23 mouse cellular contexts compared by ENCODE assay signal in genomic region chr17:28052293-28052863, GRCm38 (mm10). TPM values are rescaled to one million over a fixed set of nuclear protein-coding genes. Genes with fewer than 3 reads are reported as not detected.
DNase-seq lines count a peak whose midpoint lies in the region; ATAC-seq and TF ChIP-seq lines count a peak whose summit lies in the region.
"Had no signal": no experiment of that assay in that cellular context is flagged by ENCODE, and none has a peak within 500 bp of the region (broad histone marks: within the 10 kb centered on the region; RNA-seq: fewer than 3 reads in every experiment).

No protein-coding gene starts in this region.

- no peaks in the 10 kb centered on the region for H3K9me3 ChIP-seq in kidney, embryonic 15.5 days (replicated peaks)
- H3K9me3 ChIP-seq in limb, embryonic 10.5 days (replicated peaks) = no peaks in the 10 kb centered on the region
- H3K9me3 ChIP-seq: forebrain, embryonic 15.5 days; liver, embryonic 12.5 days had no signal

- no peak for TF ChIP-seq POLR2A in kidney, adult 2 months (IDR thresholded peaks at IDR 0.05; ENCODE audit: low read depth, low read length)

- peaks cover 10% of the 10 kb centered on the region for H3K4me1 ChIP-seq in kidney, embryonic 15.5 days
- H3K4me1 ChIP-seq in kidney, adult 2 months (ENCODE audit: control insufficient read depth, insufficient read depth, low read length) = no peaks in the 10 kb centered on the region
- H3K4me1 ChIP-seq in limb, embryonic 10.5 days = no peaks in the 10 kb centered on the region
- H3K4me1 ChIP-seq: forebrain, embryonic 15.5 days; liver, embryonic 12.5 days had no signal

- no peak overlapping the region for H3K4me3 ChIP-seq in kidney, embryonic 15.5 days (replicated peaks)
- H3K4me3 ChIP-seq in kidney, adult 2 months (ENCODE audit: insufficient read depth, low read depth, low read length) = no peak overlapping the region
- no peak overlapping the region for H3K4me3 ChIP-seq in limb, embryonic 10.5 days
- H3K4me3 ChIP-seq: forebrain, embryonic 15.5 days; left cerebral cortex, adult 2 months; liver, embryonic 12.5 days had no signal

- no peak for TF ChIP-seq CTCF in kidney, adult 2 months (conservative IDR thresholded peaks at IDR 0.05; ENCODE audit: insufficient read depth, insufficient read length, low read depth, low read length)

- peaks cover 59% of the 10 kb centered on the region for H3K36me3 ChIP-seq in kidney, embryonic 15.5 days
- H3K36me3 ChIP-seq in kidney, adult 2 months (ENCODE audit: control insufficient read depth, insufficient read depth, low read length) = no peaks in the 10 kb centered on the region; the same call in 1 of the 2 replicates
- peaks cover 61% of the 10 kb centered on the region for H3K36me3 ChIP-seq in limb, embryonic 10.5 days

- 62% methylated on average over 21 of the region's 21 CpGs for WGBS in kidney, embryonic 15.5 days
- 70% methylated on average over 21 of the region's 21 CpGs for WGBS in kidney, adult 2 months
- 82% methylated on average over 21 of the region's 21 CpGs for WGBS in limb, embryonic 10.5 days

- DNase-seq in cerebellum, adult 9-10 months = peak; percentile 54
- no peak for DNase-seq in kidney, adult 2 months
- DNase-seq in cerebellum, adult 9-11 months = peak; percentile 62
- no peak for DNase-seq in limb, embryonic 10.5 days (ENCODE audit: low spot score)
- DNase-seq in frontal cortex, postnatal 36 days (ENCODE audit: low spot score in 2 of 2) = no peak
- DNase-seq: adrenal gland, postnatal 25 days; heart, postnatal 14 days; kidney, adult 9 months; lung, embryonic 14.5 days; midbrain, embryonic 14.5 days; retina, postnatal 1 day; right cerebral cortex, postnatal 4 days; thymus, adult 2 months had no signal

- ATAC-seq in cerebellum, adult (ENCODE audit: insufficient number of reproducible peaks, low FRiP score, low TSS enrichment) = no peak
- ATAC-seq in kidney, embryonic 15.5 days (replicated peaks; ENCODE audit: low FRiP score) = peak; percentile 41; the same call in 1 of the 2 replicates
- no peak for ATAC-seq in megakaryocyte-erythroid progenitor cell, adult 5-6 weeks (replicated peaks; ENCODE audit: low FRiP score, low TSS enrichment, poor library complexity, severe bottlenecking)
- ATAC-seq: activated CD4-positive, CD25-positive, alpha-beta regulatory T cell, adult 4 months; forebrain, embryonic 15.5 days; hindbrain, embryonic 16.5 days; liver, embryonic 12.5 days had no signal

- H3K4me2 ChIP-seq in kidney, embryonic 15.5 days = no peak overlapping the region
- H3K4me2 ChIP-seq: forebrain, embryonic 15.5 days; heart, embryonic 11.5 days; liver, embryonic 12.5 days; lung, embryonic 14.5 days had no signal

- H3K27ac ChIP-seq in kidney, embryonic 15.5 days = peak overlapping the region; percentile 37; the same call in 1 of the 2 replicates
- H3K27ac ChIP-seq in kidney, adult 2 months (ENCODE audit: insufficient read depth, low read depth, low read length) = no peak overlapping the region
- peak overlapping the region; percentile 26; the same call in 1 of the 2 replicates for H3K27ac ChIP-seq in limb, embryonic 10.5 days
- H3K27ac ChIP-seq: forebrain, embryonic 15.5 days; left cerebral cortex, adult 2 months; liver, embryonic 12.5 days had no signal

- H3K9ac ChIP-seq in kidney, embryonic 15.5 days = no peak overlapping the region
- H3K9ac ChIP-seq: forebrain, embryonic 15.5 days; liver, embryonic 12.5 days; lung, embryonic 14.5 days had no signal

- H3K27me3 ChIP-seq in kidney, embryonic 15.5 days = no peaks in the 10 kb centered on the region
- no peaks in the 10 kb centered on the region for H3K27me3 ChIP-seq in kidney, adult 2 months (replicated peaks; ENCODE audit: control insufficient read depth, insufficient read depth, low read length)
- H3K27me3 ChIP-seq in limb, embryonic 10.5 days (ENCODE audit: low read depth, poor library complexity, severe bottlenecking) = no peaks in the 10 kb centered on the region
- H3K27me3 ChIP-seq: forebrain, embryonic 15.5 days; liver, embryonic 12.5 days had no signal

RNA-seq across cellular contexts. Expression of gene Tcp11, which starts 28.1 kb away (rescaled TPM):
- 5.8 and 6.1 TPM in 2 replicates for polyA plus RNA-seq in kidney, embryonic 15.5 days (2015; fragmentation: Nextera tagmentation; extraction: Ambion mirVana)
- polyA plus RNA-seq in kidney, adult 2 months (2012; rRNA removed) = 1.4 and 2.5 TPM in 2 replicates
- 0.97 and 1.1 TPM in 2 replicates for polyA plus RNA-seq in limb, embryonic 10.5 days (2016; fragmentation: Nextera tagmentation; extraction: Ambion mirVana)
- total RNA-seq in megakaryocyte-erythroid progenitor cell, adult 5-6 weeks (2014; fragmentation: Nextera tagmentation) = 2.2 TPM in 1 of 2 replicates, not detected in the other
- total RNA-seq in megakaryocyte-erythroid progenitor cell, adult 5-6 weeks (2017) = 0.09 and 0.50 TPM in 2 replicates
- total RNA-seq: adrenal gland, postnatal 25 days; gastrocnemius, adult 18-20 months; heart, postnatal 14 days had no signal

Comparison
In these comparisons a context has a peak if more than half of its experiments do, and no peak if none do; other contexts are left out.
1. DNase-seq: peak in cerebellum, adult 9-10 months (single experiment) and cerebellum, adult 9-11 months (single experiment); none in kidney, adult 2 months (single experiment), limb, embryonic 10.5 days (single experiment) and frontal cortex, postnatal 36 days (0 of 2).